Mouse (Mus musculus) cortical plate, adult 2 months (tissue): Measurements from ENCODE around the gene Mxi1.

Experiments
- CTCF ChIP-seq: fragments of 200-500 bp; IDR thresholded peaks from 2 replicates; pipeline ENCODE4 v1.5.1; 2011; ENCODE audit warnings: mild to moderate bottlenecking, control low read depth, low read length; ENCODE audit not compliant: insufficient read depth; ENCODE audit errors: extremely low read depth
- POLR2A ChIP-seq: fragments of 200-500 bp; IDR thresholded peaks from 2 replicates; pipeline ENCODE4 v1.6.1; 2011; ENCODE audit warnings: mild to moderate bottlenecking, low read length, control low read depth; ENCODE audit not compliant: insufficient read depth; ENCODE audit errors: extremely low read depth

GRCm38 (mm10) chr19:53264821-53265727 lies 45.2 kb upstream of the Mxi1 start:
- TF ChIP-seq CTCF, result no peak
- no peak for TF ChIP-seq POLR2A
